Mouse (Mus musculus) cerebellum, adult 9-11 months (tissue): Measurements from ENCODE around the gene Nelfcd.

Experiments used
- DNase-seq: peaks from one replicate; pipeline ENCODE4 v3.0.0; 2022

Nelfcd gene

DNA sequence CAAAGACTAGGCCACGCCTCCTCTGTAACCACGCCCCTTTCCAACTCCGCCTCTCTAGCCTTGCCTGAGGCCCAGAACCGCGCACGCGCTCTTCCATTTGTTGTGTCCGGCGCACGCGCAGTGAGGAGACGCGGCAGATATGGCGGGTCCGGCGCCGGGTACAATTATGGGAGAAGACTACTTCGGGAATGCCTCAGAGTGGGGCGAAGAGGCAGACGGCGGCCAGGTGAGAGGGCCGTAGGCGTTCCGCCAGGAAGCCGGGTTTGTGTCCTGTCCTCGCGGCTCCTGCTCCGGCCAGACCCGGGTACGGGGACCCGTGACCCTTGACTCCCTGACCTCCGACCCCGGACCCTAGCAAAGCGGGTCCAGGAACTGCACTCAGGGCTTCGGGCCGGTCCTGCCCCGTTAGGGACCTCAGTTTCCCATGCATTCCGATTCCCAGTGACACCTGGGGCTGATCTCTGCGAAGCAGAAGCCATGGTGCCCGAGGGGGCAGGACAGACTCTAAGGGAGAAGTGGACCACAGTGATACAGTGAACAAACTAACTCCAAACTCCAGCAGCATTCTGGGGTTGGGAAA lies at the start of gene Nelfcd:
TSS of gene Nelfcd (plus strand) at position 74 of the 580 bp plus-strand sequence.
- peak; percentile 93 for DNase-seq

DNA sequence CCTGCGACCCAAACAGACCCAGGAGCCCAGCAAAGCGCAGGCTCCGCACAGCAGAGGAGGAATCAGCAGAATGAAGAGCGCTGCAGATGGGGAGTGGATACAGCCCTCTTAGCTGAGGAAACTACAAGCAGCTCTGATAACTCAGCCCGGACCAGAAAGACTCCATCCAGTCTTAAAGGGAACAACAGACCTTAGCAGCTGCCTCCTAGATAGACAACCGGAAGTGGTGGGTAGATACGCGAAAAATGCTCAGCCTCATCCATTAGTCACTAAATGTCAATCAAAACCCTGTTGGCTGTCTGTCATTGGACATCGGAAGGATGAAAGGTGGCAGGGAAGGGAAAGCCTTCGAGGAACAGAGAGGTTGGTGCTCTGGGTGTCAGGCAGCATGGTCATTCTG lies 49.0 kb upstream of the Nelfcd start:
- DNase-seq, result no peak

DNA sequence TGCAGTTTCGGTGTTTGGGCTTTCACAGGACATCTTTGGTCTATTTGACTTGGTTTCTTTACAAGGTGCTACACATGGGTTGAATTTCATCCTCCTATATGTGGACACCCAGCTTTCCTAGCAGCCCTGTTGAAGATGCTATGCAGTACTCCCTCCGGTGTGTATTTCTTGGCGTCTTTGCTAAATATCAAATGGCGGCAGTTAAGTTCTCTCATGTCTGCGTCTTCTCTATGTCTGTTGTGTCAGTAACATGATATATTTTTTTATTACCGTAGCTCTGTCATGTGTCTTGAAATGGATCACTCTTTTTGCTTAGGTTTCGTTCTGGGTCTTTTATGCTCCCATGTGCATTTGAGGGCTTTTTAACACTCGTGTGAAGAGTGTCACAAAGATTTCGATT lies 34.6 kb upstream of the Nelfcd start:
- no peak for DNase-seq

DNA sequence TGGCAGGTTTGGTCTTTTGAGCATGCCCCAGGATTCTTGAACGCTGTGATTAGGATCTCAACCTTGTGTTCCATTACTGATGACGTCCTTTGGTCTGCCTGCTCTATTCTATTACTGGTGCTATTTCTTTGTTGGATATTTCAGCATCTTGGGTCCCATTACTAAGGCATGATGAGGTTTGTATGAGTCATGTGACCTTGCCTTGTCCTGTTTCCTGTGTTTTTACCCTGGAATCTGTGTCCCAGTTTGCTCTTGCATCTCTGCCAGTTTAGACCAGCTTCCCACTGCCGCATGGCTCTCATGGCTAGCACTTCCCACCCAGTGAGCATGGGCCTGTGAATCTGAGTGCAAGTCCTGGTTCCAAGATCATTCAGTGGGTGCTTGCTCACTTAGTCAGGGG lies 23.7 kb upstream of the Nelfcd start:
- DNase-seq, result no peak

DNA sequence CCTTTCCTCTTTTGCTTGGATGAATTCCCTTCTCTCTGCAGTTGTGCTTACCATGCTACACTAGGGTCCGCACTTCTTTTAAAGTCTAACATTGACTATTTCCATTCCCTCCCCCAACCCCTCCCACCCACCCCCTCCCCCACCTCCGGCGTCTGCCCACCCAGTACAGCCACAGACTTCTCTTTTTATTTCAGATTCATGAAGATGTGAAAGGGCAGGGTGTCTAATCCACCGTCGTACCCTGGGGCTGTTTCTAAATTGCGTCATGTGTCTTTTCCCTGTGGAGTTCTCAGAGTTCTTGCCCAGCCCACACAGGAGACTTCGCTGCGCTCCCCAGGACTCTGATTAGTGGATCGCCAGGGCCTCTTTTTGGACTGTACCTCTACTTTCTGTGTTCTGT lies 23.1 kb upstream of the Nelfcd start:
- DNase-seq, result no peak

DNA sequence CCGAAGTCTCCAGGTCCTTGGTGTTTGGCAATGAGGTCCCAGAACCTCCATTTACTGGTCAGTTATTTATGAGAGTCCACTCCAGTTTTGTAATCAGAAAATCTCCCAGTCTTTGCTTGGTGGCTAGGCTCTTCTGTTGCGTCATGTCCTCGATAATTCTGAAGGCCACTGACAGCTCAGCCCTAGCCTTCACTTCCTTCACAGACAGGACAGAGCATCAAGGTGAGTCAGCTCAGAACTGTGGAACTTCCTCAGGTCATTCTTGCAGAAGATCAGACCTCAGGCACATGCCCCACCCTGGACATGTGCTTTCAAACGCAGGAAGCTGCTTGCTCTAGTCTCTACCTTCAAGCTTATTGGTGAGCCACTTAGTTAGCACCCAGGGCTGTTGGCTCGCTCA lies 22.2 kb upstream of the Nelfcd start:
- no peak for DNase-seq

DNA sequence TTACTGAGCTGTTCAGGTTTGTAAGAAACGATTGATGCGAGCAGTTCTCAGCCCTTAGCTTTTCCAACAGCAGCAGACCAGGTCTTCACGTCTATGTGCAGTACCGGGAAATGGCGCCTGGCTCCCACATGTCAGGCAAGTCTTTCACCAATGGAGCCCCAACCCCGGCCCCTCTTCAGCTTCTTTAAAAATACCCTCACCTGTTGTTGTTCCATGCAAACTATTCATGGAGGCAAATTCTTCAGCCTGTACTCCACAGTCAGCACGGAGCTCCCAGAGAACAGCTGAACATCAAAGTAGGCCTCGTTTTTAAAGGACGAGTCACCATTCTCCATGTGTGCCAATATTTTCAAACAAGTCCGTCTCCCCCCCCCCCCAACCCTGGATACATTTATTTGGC lies 19.0 kb upstream of the Nelfcd start:
- no peak for DNase-seq

DNA sequence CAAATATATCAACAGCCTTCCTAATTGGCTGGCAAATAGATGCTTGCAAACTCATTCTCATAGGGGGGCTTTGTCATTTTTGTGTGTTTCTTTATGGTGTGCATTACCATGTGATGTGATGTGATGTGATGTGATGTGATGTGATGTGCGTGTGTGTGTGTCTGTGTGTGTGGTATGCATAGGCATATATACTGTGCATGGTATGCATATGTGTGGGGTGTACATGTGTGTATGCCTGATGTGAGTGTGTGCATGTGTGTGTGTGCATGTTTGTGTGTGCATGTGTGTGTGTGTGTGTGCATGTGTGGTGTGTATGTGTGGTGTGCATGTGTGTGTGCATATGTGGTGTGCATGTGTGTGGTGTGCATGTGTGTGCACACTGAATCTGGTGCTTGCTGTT lies 18.5 kb upstream of the Nelfcd start:
- DNase-seq, result no peak

DNA sequence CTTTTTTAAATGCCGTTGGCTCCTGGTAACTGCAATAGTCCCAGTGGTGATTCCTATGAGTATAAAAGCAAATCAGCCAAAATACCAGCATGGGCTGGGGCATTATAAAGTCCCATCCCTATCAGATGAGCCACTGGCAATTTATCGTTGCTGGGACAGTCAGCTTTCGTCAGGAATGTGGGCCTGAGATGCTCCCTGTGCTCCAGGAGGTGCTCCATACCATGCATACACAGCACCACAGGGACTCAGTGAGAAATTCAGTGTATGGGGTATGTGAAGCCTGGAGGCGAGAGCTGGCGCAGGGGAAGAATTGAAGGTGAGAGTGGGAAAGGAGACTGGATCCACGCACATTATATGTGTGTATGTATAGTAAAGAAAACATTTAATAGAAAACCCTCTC lies 17.7 kb upstream of the Nelfcd start:
- DNase-seq, result no peak

DNA sequence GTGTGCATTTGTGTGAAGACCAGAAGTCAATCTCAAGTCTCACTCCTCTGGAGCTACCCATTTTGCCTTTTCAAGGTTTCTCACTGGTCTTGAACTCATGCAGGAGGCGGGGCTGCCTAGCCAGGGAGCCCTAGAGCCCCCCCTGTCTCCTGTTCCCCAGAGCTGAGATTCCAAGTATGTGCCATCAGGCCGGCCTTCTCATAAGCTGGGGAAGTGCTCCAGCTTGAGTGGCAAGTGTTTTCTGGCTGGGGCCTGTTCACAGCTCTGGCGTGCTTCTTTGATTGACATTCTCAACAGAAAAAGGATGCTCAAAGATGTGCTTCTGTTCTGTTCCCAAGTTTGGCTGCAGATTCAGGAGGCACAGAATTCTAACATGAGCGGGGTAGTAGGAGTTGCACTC lies 15.2 kb upstream of the Nelfcd start:
- no peak for DNase-seq

DNA sequence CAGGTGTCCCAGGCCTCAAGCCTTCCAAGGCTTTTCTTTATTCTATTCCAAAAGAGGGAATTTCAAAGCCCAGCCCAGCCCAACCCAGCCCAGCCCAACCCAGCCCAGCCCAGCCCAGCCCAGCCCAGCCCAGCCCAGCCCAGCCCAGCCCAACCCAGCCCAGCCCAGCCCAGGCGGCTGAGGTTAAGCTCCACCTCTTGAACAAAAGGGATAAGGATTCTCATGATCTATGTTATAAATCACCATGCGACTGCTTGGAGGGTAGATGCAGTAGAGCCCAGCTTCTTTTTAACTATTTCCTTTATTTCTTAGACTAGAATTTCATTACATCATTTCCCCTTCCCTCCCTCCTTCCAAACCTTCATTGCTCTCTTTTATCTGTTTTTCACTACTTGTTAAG lies 5.4 kb upstream of the Nelfcd start:
- no peak for DNase-seq

DNA sequence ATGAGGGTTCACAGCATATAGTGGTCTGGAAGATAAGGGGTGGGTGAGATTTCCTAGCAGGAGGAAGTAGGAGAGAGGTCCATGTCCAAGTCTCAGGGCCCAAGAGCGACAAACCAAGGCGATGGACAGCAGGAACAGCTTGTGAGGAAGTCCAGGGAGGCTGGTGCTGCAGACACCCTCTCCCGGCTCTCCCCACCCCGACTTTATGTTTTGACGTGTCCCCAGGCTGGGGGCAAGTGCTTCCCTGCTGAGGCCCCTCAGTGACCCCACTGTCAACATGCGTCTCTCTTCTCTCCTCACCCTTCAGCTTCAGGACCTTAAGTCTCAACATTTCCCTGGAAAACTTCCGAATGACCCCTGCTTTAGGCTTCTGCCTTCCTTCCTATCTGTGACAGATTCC lies 2.5 kb upstream of the Nelfcd start:
- DNase-seq, result no peak

DNA sequence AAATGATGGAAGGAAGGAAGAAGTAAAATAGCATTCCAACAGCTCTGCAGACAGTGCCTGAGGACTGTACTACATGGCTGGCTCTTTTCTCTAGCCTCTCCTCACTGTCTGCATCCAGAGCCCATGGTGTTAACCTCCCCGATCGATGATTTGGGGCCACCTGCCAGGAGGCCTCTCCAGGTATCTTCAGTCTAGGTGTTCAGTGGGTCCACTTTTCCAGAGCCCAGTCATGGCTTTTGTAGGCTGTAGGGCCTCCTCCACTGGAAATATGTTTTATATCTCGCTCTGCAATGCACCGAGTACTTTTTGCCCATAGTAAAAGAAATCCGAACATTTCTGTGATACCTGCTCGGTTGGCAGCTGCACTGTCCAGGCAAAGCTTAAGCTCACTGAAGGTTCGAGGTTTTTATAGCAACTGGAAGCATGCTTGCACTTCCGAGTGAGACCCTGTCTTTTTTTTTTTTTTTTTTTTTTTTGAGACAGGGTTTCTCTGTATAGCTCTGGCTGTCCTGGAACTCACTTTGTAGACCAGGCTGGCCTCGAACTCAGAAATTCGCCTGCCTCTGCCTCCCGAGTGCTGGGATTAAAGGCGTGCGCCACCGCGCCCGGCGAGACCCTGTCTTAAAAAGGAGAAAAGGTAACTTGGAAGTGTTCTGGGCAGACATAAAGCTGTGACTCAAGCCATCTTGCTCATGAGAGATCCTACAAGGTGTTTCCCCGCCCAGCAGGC lies 438 bp upstream of the Nelfcd start:
- DNase-seq, result no peak

DNA sequence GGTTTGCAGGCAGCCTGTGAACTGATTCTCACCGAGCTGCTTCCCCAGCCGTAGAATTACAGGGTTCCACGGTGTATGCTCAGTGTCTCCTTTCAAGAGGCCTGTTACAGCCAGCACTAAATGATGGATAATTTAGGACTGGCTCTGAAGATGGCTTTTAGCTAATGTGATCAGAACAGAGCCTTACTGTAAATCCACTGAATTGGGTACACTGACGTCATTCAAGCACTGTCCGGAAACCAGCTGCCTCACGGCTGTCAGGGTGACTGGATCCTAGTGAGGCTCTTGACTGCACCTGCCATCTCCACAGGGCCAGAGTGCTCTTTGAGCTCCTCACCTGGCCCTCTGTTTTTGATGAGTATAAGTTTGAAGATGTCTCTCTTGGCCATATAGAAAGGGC lies 5.5 kb downstream of the Nelfcd start:
- no peak for DNase-seq

DNA sequence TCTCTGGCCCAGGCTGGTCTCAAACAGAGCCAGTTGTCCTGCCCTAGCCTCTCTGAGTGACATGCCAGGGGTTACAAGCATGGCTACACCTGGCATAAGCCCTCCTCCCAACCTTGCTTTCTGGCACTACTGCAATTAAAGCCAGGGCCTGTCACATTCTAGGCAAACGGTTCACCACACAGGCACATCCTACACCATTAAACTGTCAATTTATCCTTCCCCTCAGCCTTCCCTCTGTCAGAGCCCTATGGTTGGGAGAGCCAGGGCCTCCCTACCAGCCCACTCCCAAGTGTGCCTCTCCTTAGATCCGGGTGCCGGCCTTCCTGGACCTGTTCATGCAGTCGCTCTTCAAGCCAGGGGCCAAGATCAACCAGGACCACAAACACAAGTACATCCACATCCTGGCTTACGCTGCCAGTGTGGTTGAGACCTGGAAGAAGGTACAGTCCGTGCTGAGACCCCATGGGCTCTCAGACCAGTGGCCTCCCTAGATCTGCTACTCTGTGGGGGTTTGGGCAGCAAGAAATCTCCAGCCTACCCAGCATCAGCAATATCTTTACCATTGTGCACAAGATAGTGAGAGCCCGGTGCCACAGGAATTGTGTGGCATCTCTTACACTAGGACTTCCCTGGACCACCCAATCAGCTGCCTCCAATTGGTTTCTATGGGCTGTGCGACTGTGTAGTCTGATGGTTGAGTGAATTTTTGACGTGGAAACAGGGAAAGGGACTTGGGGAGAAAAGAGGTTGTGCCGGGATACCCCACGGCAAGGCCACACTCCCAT lies 8.9 kb downstream of the Nelfcd start:
- no peak for DNase-seq

DNA sequence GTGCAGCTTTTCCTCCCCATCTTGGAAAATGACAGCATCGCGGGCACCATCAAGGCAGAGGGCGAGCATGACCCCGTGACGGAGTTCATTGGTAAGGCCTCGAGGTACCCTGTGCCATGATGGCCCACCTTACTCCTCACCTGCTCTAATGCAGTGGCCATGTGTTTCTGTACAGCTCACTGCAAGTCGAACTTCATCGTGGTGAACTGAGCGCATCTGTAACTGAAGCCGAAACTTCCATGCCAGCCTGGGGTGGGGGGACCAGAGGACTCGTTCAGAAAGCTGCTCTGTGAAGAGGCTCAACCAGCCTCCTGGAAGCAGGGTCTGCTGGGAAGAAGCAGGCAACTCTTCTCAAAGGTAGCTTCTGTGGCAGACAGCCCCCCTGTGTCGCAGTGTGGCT lies 11.3 kb downstream of the Nelfcd start:
- DNase-seq, result no peak

DNA sequence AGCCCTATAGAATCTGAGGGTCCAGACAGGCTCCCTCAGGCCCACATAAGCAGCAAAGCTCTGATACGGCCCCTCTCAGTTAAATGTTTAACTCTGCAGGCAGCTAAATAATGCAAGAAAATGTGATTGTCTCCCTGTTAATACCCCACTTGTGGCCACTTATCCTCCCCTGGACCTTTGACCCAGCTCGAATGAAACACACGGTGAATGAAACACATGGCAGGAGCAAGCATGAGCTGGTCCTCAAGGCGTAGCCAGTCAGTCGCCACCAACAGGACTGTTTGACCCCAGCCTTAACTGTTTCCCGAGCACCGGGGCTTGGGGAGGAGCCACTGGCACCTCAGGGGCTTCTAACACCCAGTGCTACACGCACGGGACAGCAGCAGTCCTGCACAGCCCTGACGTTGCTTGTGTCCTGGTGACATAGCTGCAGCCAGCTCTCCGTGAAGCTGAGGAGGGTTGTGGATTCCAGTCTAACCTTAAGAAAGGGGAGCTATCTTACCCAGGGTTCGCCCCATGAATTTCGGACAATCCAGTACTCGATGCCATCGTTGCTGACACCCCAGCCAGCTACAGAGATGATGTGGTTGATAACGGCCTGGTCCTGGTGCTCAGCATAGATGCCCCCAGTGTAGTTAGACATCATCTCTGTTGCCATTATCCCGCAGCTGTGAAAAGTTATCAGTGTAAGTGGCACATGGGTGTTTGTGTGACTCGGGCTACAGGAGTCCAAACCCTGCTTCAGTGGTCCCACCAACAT lies 12.7 kb downstream of the Nelfcd start:
- DNase-seq, result no peak

DNA sequence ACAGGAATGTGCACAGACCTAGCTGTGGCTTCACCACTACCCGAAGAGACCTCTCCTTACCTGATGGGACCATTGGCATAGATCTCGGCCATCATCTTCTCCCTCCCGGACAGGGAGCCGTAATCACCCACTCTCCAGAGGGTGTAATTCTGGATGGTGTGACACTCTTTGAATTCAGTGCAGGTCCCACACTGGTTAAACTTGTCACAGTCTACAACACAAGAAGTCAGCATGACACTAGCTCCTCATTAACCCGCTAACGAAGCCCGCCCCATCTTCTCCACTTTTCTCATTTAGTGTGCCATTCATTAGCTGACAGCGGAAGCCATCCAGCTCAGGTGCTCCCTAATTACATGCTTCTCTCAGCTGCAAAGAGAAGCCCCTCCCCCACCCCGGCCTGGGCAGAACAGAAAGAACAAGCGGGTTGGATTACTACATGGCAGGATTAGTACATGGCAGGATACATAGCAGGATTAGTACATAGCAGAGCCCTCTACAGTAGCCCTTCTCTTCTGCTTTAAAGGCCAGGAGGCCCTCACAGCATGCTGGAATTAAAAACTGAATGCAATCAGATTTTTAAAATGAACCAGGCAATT lies 13.5 kb downstream of the Nelfcd start:
- DNase-seq, result no peak

DNA sequence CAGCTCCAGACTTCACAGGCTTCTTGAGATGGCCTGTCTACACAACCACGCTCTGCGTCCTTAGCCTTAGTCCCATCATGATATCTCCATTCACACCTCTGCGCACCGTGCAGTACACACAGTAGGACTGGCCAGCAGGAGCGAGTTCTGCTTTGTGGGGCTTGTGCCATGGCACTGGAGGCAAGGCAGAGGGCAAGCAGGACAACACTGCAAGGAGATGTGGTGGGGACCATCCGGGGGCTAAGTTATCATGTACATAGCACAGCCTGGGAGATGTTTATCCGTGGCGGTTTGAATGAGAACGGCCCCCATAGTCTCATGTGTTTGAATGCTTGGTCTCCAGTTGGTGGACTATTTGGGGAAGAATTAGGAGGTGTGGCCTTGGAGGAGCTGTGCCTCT lies 19.3 kb downstream of the Nelfcd start:
- DNase-seq, result no peak

DNA sequence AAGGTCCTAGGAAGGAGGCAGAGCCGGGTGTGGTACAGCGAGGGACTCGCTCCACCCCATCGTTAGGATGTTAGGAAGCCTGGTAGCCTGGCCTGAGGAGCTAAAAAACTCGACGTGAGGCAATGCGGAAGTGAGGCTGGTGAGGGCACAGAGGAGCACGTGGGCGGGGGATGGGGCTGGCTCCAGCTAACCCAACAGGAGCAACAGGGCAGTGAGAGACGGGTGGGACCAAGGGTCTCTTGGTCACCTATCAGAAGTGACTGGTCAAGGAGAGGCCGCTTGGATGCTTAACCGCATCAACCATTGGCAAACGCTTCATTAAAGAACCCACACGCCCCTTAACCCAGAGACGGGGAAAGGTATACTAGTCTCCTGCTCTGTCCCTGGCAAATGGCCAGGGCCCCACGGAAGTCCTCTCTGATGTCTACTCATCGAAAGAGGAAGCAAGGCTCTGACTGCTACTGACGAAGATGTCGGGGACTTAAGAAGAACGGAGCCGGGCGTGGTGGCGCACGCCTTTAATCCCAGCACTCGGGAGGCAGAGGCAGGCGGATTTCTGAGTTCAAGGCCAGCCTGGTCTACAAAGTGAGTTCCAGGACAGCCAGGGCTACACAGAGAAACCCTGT lies 20.6 kb downstream of the Nelfcd start:
- DNase-seq, result no peak

DNA sequence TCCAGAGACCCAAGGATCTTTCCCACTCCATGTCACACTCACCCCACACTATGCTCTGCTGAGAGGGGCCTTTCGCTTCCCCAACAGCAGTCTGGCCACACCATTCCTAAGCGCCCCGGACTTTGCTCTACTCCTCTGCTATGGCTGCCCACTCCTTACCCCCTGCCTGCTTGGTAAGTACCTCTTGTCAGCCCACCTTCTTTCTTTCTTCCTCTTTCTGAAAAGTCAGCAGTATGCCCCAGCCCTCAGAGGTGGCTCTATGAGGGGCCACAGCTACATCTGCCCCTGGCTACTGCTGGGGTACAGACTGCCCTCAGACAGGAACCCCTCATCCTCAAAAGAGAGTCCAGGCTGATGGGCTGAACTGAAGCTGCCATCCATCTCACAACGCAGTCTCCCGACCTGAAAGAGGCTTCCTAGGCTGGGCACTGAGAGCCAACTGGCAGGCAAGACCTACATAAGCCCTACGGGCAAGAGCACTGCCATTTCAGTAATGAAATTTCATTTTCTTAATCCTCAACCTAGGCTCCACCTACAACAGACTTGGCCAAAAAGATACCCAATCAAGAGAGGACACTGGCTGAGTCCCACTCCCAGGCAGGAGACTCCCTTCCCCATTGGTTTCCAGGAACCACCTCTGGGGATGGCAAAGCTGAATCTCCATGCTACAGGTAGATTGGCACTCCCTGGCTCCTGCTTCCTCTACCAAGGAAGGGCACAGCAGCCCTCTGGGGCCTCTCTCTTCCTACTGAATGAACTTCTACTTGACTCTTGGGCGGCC lies 21.5 kb downstream of the Nelfcd start:
- no peak for DNase-seq

DNA sequence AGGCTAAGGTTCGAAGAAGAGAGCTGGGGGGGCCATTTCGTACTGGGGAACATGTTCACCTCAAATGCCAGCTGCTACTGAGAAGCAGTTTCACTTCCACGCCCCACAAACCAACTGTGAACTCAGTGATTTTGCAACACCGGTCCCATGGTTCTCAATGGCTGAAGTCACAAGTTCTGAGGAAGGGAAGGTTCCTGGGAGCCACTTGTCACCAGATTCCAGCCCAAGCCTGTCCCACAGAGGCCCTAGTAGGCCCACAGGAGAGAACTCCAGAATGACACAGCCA lies 22.0 kb downstream of the Nelfcd start:
- DNase-seq, result no peak
